Mouse (Mus musculus) fibroblast of lung, adult 2 months (primary cell): ENCODE data around the gene March11.
A peak's percentile ranks its signal among the peaks of the same experiment; 100 is the strongest.

Experiments
- DNase-seq: peaks from one replicate; pipeline ENCODE4 v3.0.0-alpha.2; 2011; ENCODE audit warnings: low read depth

March11 gene

DNA sequence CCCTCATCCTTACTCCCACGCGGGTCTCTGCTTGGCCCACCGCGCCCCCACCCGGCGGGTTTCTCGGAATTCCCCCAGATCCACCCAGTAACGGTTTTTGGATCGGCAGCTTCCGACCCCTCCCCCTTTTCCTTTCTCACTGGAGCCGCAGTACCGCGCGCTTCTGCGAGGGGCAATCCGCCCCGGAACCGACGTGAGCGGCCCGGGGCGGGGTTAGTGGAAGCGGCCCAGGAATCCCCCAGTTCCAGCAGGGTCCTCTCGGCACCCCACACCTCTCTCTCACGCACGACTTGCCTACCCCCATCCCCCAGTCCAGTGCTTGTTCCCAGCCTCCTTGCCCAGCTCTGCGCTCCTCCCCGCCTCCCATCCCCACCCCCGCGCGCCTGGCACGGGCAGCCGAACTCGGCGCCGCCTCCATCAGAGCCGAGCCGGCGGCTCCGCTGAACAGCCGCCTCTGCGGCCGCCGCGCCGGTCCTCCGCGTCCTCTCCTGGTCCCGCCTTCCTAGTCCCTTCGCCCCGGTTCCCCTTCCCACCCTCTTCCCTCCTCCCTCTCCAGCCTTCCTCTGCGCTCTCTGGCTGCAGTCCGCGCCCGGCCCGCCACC is at the start of gene March11:
March11 (plus strand) TSS at position 420 of the 602 bp plus-strand sequence.
- no peak for DNase-seq

DNA sequence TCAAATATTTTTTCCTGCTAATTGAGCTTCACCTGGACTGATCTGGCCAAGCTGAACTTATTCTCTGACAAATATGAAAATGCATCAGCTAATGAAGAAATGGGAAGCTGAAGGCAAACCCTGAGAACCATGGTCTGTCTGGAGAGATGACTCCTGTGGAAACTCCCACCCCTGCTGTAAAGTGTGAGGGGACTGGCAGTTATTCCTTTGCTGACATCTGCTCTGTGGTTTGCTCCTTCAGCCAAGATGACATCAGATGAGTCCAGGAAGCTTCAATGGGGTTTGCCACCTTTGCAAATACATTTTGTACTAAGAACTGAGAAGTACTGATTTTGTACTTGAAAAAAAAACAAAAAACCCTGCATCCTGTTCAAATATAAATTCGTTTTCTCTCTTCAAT is 46.5 kb upstream of the March11 start:
- DNase-seq: no peak

DNA sequence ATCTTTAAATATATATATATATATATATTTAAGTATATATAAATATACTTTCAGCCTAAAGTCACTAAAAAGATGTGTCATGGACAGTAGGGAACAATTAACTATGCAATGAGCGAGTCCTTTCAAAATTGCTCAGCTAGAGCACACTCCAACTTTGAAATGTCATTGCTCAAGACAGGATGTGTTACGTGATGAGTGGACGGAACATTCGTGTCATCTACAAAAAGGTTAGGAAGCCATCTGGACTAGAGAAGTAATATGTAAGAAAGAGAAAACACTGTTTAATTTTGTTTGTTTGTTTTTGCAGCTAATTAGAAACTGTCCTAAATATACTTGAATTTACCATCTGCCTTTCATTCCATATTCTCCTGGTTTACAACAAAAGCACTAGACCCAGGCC is 39.3 kb upstream of the March11 start:
- DNase-seq: no peak

DNA sequence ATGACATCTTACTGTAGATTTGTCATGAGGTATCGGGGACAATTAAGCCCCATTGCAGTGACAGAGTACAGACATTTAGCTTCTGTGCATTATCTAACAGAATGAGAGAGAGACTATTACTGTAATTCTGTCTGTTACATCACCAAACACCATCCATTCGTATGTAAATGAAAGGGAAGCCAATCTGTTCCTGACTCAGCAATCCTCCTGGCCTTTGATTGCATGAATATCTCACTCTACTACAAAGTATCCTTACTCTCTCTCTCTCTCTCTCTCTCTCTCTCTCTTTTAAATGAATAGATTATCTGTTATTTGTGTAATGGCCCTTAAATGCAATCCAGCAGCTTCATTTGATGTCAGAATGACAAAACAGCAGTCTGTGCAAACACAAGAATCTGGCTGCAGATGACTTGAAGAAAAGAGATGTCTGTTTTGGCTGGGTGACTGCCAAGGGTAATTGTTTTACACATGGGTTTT is 32.8 kb upstream of the March11 start:
- no peak for DNase-seq

DNA sequence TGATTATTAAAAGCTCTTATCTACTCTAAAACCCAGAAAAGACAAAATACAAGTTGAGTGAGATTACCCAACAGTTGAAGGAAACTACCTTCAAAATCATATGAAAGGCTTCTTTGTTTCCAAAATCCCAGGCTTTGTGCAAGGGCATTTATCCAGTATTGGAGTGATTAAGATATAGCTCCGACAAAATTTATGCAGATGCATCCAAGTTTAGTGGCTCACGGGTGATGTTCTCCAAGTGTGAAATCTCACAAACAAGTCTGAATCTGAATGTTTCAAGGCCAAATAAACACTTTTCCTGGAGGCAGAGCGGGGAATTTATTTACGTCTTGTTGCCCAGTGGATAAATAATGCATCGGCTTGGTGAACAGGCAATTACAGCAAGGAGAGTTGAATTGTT is 32.2 kb upstream of the March11 start:
- no peak for DNase-seq

GRCm38 (mm10) chr15:26291871-26292270 is 17.0 kb upstream of the March11 start:
- DNase-seq: no peak

GRCm38 (mm10) chr15:26292811-26293210 is 16.0 kb upstream of the March11 start:
- DNase-seq: no peak

DNA sequence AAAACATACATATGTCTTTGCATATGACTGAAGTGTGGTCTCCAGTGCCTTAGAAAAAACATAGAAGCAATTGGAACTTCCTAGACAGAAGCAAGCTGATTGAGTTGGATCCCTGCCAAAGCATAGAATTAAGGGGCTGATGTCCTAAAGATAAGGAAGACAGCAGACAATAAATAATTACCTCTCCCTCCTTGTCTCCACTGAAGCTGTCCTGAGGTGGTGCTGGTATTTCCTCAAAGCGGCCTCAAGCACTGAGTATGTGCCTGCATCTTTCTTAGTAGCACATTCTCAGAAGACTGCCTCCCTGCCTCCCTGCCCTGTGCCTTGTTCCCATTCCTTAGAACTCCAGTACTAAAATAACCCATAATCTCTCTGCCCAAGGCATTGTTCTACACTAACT is 15.6 kb upstream of the March11 start:
- DNase-seq: no peak

DNA sequence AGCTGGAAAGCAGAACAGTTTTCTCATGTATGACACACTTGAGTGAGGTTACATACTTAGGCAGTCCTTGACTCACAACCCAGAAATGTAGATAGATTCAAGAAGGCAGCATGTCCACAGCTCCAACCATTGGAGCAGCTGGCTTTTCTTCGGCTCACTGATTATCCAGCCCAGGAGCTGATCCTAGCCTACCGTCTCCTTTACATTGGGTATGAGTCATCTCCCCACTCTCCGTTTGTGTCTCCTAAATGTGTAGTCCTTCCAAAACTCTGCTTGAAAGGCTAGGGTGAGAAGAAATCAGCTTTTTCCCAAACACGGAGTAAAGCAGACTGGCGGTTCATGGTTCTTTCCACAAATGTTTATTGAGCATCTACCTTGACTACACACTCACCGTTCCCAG is 10.2 kb upstream of the March11 start:
- no peak for DNase-seq

- no peak for DNase-seq
These were observed 563 bp downstream of the March11 start for GRCm38 (mm10) chr15:26309291-26309931.

GRCm38 (mm10) chr15:26319866-26320265 is 11.0 kb downstream of the March11 start:
- no peak for DNase-seq

- DNase-seq: no peak
These were observed 11.6 kb downstream of the March11 start for GRCm38 (mm10) chr15:26320402-26320801.

DNA sequence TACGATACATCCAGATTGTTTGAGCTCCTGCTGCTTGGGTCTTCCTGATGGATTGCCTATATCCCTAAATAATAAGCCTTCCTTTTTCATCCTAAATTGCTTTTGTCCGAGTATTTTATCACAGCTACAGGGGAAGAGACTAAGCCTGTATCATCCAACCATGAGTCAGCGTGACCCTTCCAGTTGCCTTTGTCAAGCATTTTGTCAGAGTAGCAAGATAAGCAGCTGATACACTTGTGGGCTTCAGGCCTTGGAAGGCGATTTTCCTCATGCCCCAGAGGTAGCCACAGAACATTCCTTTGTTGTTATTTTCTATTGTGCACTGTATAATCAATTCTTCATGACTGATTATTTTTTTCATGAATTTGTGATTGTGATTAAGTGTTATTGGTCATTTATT is 14.0 kb downstream of the March11 start:
- DNase-seq: no peak

- DNase-seq: peak; percentile 6
These were observed 18.3 kb downstream of the March11 start for GRCm38 (mm10) chr15:26327157-26327556.

DNA sequence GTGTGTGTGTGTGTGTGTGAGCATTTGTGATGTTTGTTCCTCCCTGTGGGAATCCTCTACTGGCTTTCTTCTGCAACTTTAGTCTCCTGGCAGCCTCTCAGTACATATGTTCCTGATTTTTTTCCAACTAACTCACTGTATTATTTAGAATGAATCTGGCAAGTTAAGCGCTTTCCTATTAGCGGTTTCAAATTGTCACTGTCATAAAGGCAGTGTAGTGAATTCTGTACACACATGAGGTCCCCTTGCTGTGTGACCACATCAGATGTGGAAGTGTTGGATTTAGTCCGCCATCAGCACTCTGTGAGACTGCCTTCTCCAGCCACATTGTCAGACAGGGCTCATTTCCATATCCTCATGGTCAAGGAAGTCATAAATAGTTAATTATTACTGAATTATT is 26.9 kb downstream of the March11 start:
- no peak for DNase-seq

DNA sequence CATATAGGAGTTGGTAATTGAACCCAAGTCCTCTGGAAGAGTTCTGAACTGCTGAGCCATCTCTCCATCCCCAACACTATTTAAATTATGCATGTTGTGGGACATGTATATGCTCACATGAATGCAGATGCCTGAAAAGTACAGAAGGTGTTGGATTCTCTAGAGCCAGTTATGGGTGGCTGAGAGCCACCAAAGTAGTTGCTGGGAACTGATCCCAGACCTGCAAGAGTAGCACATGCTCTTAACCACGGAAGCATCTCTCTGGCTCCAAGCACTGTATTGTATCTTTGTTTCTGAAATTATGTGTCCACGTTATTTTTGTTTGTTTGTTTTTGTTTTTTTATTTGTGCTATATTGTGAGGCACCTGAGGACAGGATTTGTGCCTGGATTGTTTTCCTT is 28.9 kb downstream of the March11 start:
- DNase-seq: no peak

DNA sequence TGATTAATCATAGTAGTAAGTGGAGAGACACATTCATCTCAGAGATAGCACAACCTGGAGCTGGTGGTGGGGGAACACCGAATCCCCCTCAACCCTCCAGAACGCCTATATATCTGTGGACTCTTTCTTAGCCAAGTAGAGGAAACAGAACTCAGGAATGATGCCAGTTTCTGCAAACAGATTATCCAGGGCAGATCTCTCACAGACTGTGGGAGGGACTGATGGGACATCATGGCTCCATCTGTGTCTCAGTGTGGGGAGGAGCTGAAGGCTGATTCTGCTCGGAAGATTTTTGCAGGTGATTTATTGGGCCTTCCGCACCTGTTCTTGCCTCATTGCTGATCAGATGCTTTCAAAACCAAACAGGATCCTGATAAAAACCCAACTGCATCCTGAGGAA is 29.5 kb downstream of the March11 start:
- no peak for DNase-seq

DNA sequence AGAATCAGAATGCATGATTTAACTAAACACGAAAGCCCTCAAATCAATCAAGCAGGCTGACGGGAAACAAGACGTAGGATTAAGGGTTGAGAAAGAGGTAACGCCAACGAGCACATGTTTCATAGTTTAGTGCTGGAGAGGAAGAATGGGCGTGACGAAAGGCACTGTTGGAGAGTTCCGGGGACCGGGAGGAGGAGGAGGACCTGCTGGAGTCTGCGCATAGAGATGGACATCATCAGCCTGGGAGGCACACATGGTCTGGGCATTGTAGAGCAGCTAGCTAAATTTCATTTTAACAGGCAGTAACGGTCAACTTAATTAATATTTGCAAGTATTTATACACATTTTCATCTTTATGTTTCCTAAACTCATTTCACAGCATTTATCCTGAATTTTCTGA is 31.6 kb downstream of the March11 start:
- DNase-seq: no peak

- no peak for DNase-seq
These were observed 32.1 kb downstream of the March11 start for GRCm38 (mm10) chr15:26340966-26341365.

DNA sequence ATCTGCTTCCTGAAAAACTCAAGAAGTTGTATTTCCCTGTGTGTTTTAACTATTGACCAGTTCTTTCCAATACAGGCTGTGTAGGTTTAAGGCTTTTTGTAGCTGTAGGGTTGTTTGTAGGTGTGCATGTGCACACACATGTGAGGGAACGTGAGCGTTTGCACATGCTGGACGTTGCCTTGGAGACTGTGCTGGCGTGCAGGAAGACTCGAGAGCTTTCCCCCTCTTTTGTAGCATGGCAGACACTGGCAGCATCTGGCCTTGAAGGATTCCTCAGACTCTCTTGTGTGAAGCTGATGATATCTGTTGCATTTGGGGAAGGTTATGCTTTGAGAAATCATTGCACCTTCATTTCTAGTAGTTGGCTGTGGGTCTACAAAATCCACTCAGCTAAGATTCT is 35.5 kb downstream of the March11 start:
- no peak for DNase-seq

GRCm38 (mm10) chr15:26353656-26354055 is 44.8 kb downstream of the March11 start:
- no peak for DNase-seq

DNA sequence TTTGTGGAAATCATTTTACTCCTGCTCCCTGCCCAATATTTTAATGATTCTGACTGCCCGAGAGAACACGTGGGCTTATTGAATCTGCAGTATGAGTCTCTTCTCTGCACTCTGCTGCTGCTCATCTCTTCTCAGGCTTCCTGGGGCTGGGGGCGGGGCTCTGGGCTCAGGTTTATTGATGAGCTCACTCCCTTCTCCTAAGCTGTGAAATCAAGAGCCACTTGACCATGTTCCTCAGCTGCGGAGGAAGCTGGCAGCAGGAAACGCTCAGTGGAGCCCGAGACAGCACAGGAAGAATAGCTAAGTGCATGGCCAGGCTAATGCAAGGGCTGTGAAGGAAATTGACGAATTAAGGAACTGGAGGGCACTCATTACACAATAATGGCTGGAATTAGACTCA is 56.5 kb downstream of the March11 start:
- DNase-seq: no peak

- no peak for DNase-seq
These were observed 57.7 kb downstream of the March11 start for GRCm38 (mm10) chr15:26366511-26366910.

GRCm38 (mm10) chr15:26373759-26374158 is 64.9 kb downstream of the March11 start:
- no peak for DNase-seq
